Mouse (Mus musculus): ENCODE results near the gene Pam.

- TF ChIP-seq CTCF (IDR thresholded peaks at IDR 0.05; ENCODE audit: borderline replicate concordance, insufficient read depth, low read length): no peak
- TF ChIP-seq POLR2A (IDR thresholded peaks at IDR 0.05; ENCODE audit: low read depth, low read length): no peak
Measured at GRCm38 (mm10) chr1:98025924-98026640, 69.4 kb downstream of the Pam start.

Measured in embryonic fibroblast, embryonic 13.5 days (primary cell).